Mouse (Mus musculus) brain, embryonic 14.5 days (tissue): ENCODE data around the gene H2afv.

Source experiments
- CTCF ChIP-seq: fragments of 200-500 bp; IDR thresholded peaks from 2 replicates; pipeline ENCODE4 v1.5.1; 2012; ENCODE audit warnings: inconsistent platforms, mild to moderate bottlenecking, moderate library complexity, borderline replicate concordance; ENCODE audit not compliant: insufficient read depth, insufficient read length; ENCODE audit errors: extremely low read depth
- POLR2A ChIP-seq: fragments of 200-500 bp; IDR thresholded peaks from 2 replicates; pipeline ENCODE4 v1.6.1; 2012; ENCODE audit warnings: mild to moderate bottlenecking, inconsistent platforms, borderline replicate concordance; ENCODE audit not compliant: poor library complexity, insufficient read depth, insufficient read length, severe bottlenecking; ENCODE audit errors: extremely low read depth

- TF ChIP-seq CTCF, result no peak
- no peak for TF ChIP-seq POLR2A
Measured at GRCm38 (mm10) chr11:6391516-6392276, 52.5 kb downstream of the H2afv start.
